Mouse (Mus musculus): ENCODE results near the gene Zc3h8. TPM values are rescaled to one million over a fixed set of nuclear protein-coding genes. Genes with fewer than 3 reads are reported as not detected.

The Zc3h8 gene
- polyA plus RNA-seq, 1 experiment from 2014 or later: 10.1 TPM

Small RNAs within 50 kb of the gene (microRNA-seq; reads per million reads assigned to microRNA genes)
- not detected for gene Gm22859 (ENCODE audit: borderline number of aligned reads)

Other genes starting within 250 kb of the Zc3h8 start
- 3.9 and 4.1 TPM in 2 replicates for gene Mertk, start 245.1 kb downstream of the Zc3h8 start, polyA plus RNA-seq (2014; fragmentation: Nextera tagmentation; extraction: Ambion mirVana)
- gene Tmem87b, start 126.0 kb downstream of the Zc3h8 start, polyA plus RNA-seq (2014; fragmentation: Nextera tagmentation; extraction: Ambion mirVana): 20.4 and 21.4 TPM in 2 replicates
- 1.1 and 1.8 TPM in 2 replicates for gene Fbln7, start 81.1 kb downstream of the Zc3h8 start, polyA plus RNA-seq (2014; fragmentation: Nextera tagmentation; extraction: Ambion mirVana)
- 0.69 and 0.79 TPM in 2 replicates for gene Zc3h6, start 23.3 kb upstream of the Zc3h8 start, polyA plus RNA-seq (2014; fragmentation: Nextera tagmentation; extraction: Ambion mirVana)
- gene Gm10762, start 23.6 kb upstream of the Zc3h8 start, polyA plus RNA-seq (2014; fragmentation: Nextera tagmentation; extraction: Ambion mirVana): 10.0 and 13.3 TPM in 2 replicates
- gene Vinac1, start 104.1 kb upstream of the Zc3h8 start, polyA plus RNA-seq (2014; fragmentation: Nextera tagmentation; extraction: Ambion mirVana): 0.13 TPM in 1 of 2 replicates, not detected in the other
- 7.4 and 8.5 TPM in 2 replicates for gene Ttl, start 121.9 kb upstream of the Zc3h8 start, polyA plus RNA-seq (2014; fragmentation: Nextera tagmentation; extraction: Ambion mirVana)
- 14.8 and 15.4 TPM in 2 replicates for gene Polr1b, start 156.9 kb upstream of the Zc3h8 start, polyA plus RNA-seq (2014; fragmentation: Nextera tagmentation; extraction: Ambion mirVana)
- gene Chchd5, start 185.6 kb upstream of the Zc3h8 start, polyA plus RNA-seq (2014; fragmentation: Nextera tagmentation; extraction: Ambion mirVana): 18.2 and 20.1 TPM in 2 replicates

Measured in heart, embryonic 11.5 days (tissue).